Mouse (Mus musculus) heart, embryonic 13.5 days (tissue): ENCODE results near the gene Cbx4. TPM values are rescaled to one million over a fixed set of nuclear protein-coding genes. Genes with fewer than 3 reads are reported as not detected.

Experiments used
- ATAC-seq: fragments of 200-750 bp; cut with Nextera tagmentation; 2 replicates; pipeline ENCODE4 v1.8.0; 2017; ENCODE audit warnings: moderate TSS enrichment; ENCODE audit not compliant: insufficient number of reproducible peaks, low FRiP score, low TSS enrichment; ENCODE audit errors: extremely low read depth
- H3K27ac ChIP-seq: fragments of 300-500 bp; sonication (generic); replicated peaks from 2 replicates; pipeline ENCODE4 v1.5.1; 2015; ENCODE audit warnings: moderate library complexity, mild to moderate bottlenecking, inconsistent platforms
- H3K27me3 ChIP-seq: fragments of 300-500 bp; sonication (generic); replicated peaks from 2 replicates; pipeline ENCODE4 v1.6.1; 2015; ENCODE audit warnings: mild to moderate bottlenecking, inconsistent platforms
- H3K36me3 ChIP-seq: fragments of 300-500 bp; sonication (generic); 2 replicates; pipeline ENCODE4 v1.6.1; 2015; ENCODE audit warnings: mild to moderate bottlenecking, inconsistent platforms
- H3K4me1 ChIP-seq: fragments of 300-500 bp; sonication (generic); 2 replicates; pipeline ENCODE4 v1.6.1; 2015; ENCODE audit warnings: inconsistent platforms
- H3K4me2 ChIP-seq: fragments of 300-500 bp; sonication (generic); 2 replicates; pipeline ENCODE4 v1.6.1; 2015; ENCODE audit warnings: inconsistent platforms, mild to moderate bottlenecking, moderate library complexity
- H3K4me3 ChIP-seq: fragments of 300-500 bp; sonication (generic); 2 replicates; pipeline ENCODE4 v1.5.1; 2015; ENCODE audit warnings: moderate library complexity, mild to moderate bottlenecking, inconsistent platforms
- H3K9ac ChIP-seq: fragments of 300-500 bp; sonication (generic); 2 replicates; pipeline ENCODE4 v1.6.1; 2015; ENCODE audit warnings: inconsistent platforms, mild to moderate bottlenecking, moderate library complexity
- H3K9me3 ChIP-seq: fragments of 300-500 bp; sonication (generic); 2 replicates; pipeline ENCODE4 v1.6.1; 2016; ENCODE audit warnings: inconsistent platforms
- WGBS: fragments of 180-500 bp; shearing (Covaris S2); methylation state at CpG from one replicate; pipeline ENCODE4 v1.1.7; 2015; ENCODE audit warnings: mixed read lengths; 5-methylcytosine and 5-hydroxymethylcytosine counted together
- polyA plus RNA-seq: library from polyadenylated mRNA; unstranded; fragments of >200 nt; fragmentation: Nextera tagmentation; extraction: Ambion mirVana; gene quantifications from 2 replicates; pipeline ENCODE4 v1.2.1, GENCODE M21; 2015

Cbx4 gene
- polyA plus RNA-seq, 1 experiment from 2014 or later: 8.0 TPM

GRCm38 (mm10) chr11:119082638-119083599 lies 3.1 kb downstream of the Cbx4 start:
- no peaks in the 10 kb centered on the region for H3K9me3 ChIP-seq
- peak overlapping the region; percentile 86 for H3K4me2 ChIP-seq
- peak overlapping the region; percentile 90; the same call in 1 of the 2 replicates for H3K9ac ChIP-seq
- WGBS: 43% methylated on average over 20 of the region's 20 CpGs
- peak overlapping the region; percentile 73 for H3K4me3 ChIP-seq
- no peak overlapping the region for H3K27ac ChIP-seq
- peaks cover 36% of the 10 kb centered on the region for H3K36me3 ChIP-seq
- H3K4me1 ChIP-seq: peaks cover 80% of the 10 kb centered on the region
- H3K27me3 ChIP-seq: peaks cover 44% of the 10 kb centered on the region
- no peak for ATAC-seq

DNA sequence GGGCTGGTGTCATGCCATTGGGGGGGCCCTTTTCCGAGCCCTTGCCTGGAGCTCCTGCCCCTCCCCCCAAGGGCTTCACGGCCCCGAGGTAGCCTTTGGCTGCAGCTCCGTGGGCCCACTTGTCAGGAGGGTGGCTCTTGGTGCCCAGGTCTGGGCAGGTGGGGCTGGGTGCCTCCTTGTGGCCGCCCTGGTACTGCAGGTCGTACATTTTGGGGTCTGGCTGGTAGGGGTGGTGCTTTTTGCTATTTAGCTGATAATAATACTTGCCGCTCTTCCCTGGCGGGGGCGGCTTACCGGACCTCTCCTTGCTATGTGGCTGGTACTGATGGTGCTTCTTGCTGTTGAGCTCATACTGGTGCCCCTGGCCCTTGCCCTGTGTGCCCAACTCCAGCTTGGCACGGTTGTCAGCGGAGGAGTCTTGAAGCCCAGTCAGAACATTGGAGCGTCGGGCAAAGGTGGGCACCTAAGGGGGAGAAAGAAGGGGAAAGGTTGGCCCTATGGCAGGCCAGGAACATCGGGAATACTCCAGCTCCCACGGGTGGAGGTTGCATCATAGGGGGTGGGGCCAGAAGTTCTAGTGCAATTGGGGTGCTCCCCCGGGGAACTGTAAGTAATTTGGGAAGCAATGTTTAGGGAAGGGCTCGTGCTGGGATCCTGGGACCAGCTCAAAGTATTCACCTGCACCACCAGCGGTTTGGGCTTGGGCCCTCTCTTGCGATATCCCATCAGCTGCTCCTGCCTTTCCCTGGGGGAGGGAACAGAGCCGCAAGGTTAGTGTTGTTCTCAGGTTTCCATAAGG lies 4.0 kb downstream of the Cbx4 start:
- Histone ChIP-seq H3K36me3 (peaks cover 40% of the 10 kb centered on the region), H3K4me2 (no peak overlapping the region), H3K9ac (0 out of 2 replicates have a peak overlapping the region, but pooled peaks have one; percentile 51), H3K27me3 (peaks cover 35% of the 10 kb centered on the region), H3K9me3 (no peaks in the 10 kb centered on the region), H3K4me1 (peaks cover 72% of the 10 kb centered on the region), H3K27ac (no peak overlapping the region), H3K4me3 (no peak overlapping the region)
- no peak for ATAC-seq
- WGBS: 43% methylated on average over 21 of the region's 21 CpGs

DNA sequence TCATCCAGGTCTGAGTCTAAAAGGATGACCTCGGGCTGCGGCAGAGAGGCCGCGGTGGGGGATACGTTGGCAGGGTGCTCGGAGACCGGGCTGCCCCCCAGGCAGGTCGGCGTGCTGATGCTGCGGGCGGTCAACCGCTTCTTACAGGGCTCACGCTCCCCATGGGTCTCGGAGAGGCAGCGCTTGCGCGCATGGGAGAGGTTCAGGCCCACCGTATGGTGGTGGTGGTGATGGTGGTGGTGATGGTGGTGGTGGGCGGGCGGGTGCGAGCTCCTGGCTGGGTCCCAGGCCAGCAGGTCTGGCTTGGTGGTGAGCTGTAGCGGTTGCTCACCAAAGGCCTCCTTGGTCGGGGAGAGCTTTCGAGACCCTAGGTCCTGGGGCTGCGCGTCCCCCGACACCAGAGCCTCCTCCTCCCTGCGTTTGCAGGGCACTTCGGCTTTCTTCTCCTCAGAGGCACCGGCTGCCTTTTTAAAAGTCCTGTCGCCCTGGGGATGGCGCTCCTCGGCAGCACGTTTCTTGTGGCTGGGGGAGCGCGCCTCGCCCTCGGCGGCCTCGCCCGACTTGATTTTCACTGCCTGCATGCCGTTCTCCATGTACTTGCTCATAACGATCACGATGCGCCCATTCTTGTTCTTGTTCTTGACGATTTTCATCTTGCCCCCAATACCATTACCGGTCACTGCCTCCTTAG lies 4.7 kb downstream of the Cbx4 start:
- Histone ChIP-seq H3K9ac (peak overlapping the region; percentile 47; the same call in 1 of the 2 replicates), H3K4me1 (peaks cover 66% of the 10 kb centered on the region), H3K4me2 (no peak overlapping the region), H3K4me3 (no peak overlapping the region), H3K27ac (no peak overlapping the region), H3K9me3 (no peaks in the 10 kb centered on the region), H3K27me3 (peaks cover 28% of the 10 kb centered on the region), H3K36me3 (peaks cover 40% of the 10 kb centered on the region)
- WGBS: 56% methylated on average over 47 of the region's 47 CpGs
- ATAC-seq: no peak

- no peaks in the 10 kb centered on the region for H3K9me3 ChIP-seq
- peak overlapping the region; percentile 47; the same call in 1 of the 2 replicates for H3K9ac ChIP-seq
- peaks cover 30% of the 10 kb centered on the region for H3K27me3 ChIP-seq
- H3K27ac ChIP-seq: no peak overlapping the region
- H3K36me3 ChIP-seq: peaks cover 40% of the 10 kb centered on the region
- WGBS: 55% methylated on average over 33 of the region's 33 CpGs
- no peak overlapping the region; the same call in 1 of the 2 replicates for H3K4me3 ChIP-seq
- H3K4me2 ChIP-seq: no peak overlapping the region
- no peak for ATAC-seq
- peaks cover 66% of the 10 kb centered on the region for H3K4me1 ChIP-seq
These were observed 5.4 kb downstream of the Cbx4 start for GRCm38 (mm10) chr11:119080461-119081147.

GRCm38 (mm10) chr11:119079445-119079837 lies 6.6 kb downstream of the Cbx4 start:
- H3K4me1 ChIP-seq: peaks cover 63% of the 10 kb centered on the region

GRCm38 (mm10) chr11:119078691-119079444 lies 7.2 kb downstream of the Cbx4 start:
- H3K4me2 ChIP-seq: peak overlapping the region; percentile 60
- H3K4me1 ChIP-seq: peaks cover 57% of the 10 kb centered on the region
- 5% methylated on average over 22 of the region's 27 CpGs for WGBS
- H3K9ac ChIP-seq: peak overlapping the region; percentile 59
- peak; percentile 27; the same call in 1 of the 2 replicates for ATAC-seq
- peak overlapping the region; percentile 76 for H3K27ac ChIP-seq
- peaks cover 40% of the 10 kb centered on the region for H3K36me3 ChIP-seq
- peaks cover 41% of the 10 kb centered on the region for H3K27me3 ChIP-seq
- no peaks in the 10 kb centered on the region for H3K9me3 ChIP-seq
- H3K4me3 ChIP-seq: peak overlapping the region; percentile 26

More at GRCm38 (mm10) chr11:119079445-119079837, 6.6 kb downstream of the Cbx4 start:
- no peak for ATAC-seq
- Histone ChIP-seq H3K27ac (peak overlapping the region; percentile 76), H3K27me3 (peaks cover 36% of the 10 kb centered on the region), H3K36me3 (peaks cover 40% of the 10 kb centered on the region), H3K9me3 (no peaks in the 10 kb centered on the region), H3K4me3 (peak overlapping the region; percentile 26), H3K9ac (peak overlapping the region; percentile 59), H3K4me2 (peak overlapping the region; percentile 60)
- WGBS: 39% methylated on average over 7 of the region's 7 CpGs

DNA sequence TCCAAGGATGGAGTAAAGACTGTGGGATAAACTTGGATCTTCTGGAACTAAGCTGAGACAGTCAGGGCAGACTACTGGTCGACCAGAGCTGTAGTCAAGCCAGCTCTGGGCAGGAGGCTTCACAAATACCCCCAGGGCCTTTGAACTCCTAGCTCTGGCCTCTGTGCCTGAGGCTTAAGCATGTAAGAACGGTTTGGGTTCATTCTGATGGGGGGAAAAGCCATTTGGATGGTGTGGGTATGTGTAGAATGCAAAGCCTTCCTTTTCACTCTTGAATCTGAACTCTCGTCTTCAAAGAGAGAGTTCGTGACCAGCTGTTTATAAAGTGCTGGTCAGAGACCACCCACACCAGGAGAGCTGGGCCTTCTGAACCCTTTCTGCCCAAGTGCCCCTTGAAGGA lies 8.3 kb downstream of the Cbx4 start:
- Histone ChIP-seq H3K9me3 (no peaks in the 10 kb centered on the region), H3K4me3 (no peak overlapping the region), H3K27me3 (peaks cover 43% of the 10 kb centered on the region), H3K36me3 (peaks cover 38% of the 10 kb centered on the region), H3K27ac (no peak overlapping the region), H3K9ac (no peak overlapping the region; the same call in 1 of the 2 replicates), H3K4me1 (peaks cover 46% of the 10 kb centered on the region), H3K4me2 (no peak overlapping the region)
- ATAC-seq: no peak
- 73% methylated on average over 4 of the region's 4 CpGs for WGBS

DNA sequence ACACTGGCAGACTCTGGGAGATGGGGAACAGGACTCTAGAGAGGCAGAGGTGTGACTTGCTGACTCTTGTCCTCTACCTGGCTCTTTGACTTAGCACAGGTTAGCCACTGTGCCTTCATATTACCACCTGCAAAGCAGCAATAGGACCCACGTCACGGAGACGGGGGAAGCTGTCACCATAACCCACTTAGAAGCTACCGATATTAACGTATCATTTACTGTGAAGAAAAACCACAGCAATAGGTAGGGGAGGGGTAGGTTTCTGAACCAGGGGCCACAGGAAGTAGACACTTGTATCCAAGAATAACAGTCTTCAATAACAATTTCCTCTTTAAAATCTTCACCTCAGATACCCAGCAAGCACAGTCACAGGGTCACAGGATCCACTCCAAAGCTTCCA lies 10.2 kb downstream of the Cbx4 start:
- Histone ChIP-seq H3K4me2 (no peak overlapping the region), H3K27me3 (peaks cover 43% of the 10 kb centered on the region), H3K9ac (no peak overlapping the region), H3K36me3 (peaks cover 20% of the 10 kb centered on the region), H3K27ac (no peak overlapping the region), H3K4me3 (no peak overlapping the region), H3K4me1 (peaks cover 27% of the 10 kb centered on the region), H3K9me3 (no peaks in the 10 kb centered on the region)
- WGBS: 77% methylated on average over 5 of the region's 5 CpGs
- no peak for ATAC-seq

DNA sequence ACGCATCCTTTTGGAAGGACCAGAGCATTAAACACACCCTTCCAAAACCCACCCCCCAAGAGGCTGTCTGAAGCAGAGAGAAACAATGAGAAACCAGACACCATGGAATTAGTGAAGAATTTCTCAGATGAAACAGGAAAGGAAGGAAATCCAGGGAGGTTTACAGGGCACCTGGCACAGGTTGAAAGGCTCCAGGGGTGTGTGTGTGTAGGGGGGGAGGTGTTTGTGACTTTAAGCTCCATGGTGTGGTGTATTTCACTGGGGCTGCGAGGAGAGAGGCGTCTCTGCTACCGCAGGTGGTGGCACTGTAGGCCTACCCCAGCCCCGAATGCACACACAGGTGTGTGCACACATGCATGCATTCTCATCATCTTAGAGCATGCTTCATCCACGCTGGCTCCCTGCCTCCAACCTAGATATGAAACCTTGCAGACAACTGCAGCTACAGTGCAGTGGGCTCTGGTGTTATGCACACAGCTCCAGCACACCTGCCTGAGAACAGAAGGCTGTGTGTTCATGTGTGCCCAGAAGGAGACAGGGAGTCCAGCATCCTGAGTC lies 12.1 kb downstream of the Cbx4 start:
- peaks cover 43% of the 10 kb centered on the region for H3K27me3 ChIP-seq
- no peak for ATAC-seq
- no peak overlapping the region for H3K27ac ChIP-seq
- H3K9me3 ChIP-seq: peaks cover 6% of the 10 kb centered on the region; the same call in 1 of the 2 replicates
- H3K4me2 ChIP-seq: no peak overlapping the region
- H3K9ac ChIP-seq: no peak overlapping the region
- H3K4me3 ChIP-seq: no peak overlapping the region
- 67% methylated on average over 6 of the region's 6 CpGs for WGBS
- peaks cover 11% of the 10 kb centered on the region for H3K4me1 ChIP-seq
- H3K36me3 ChIP-seq: peaks cover 5% of the 10 kb centered on the region; the same call in 1 of the 2 replicates
